Mouse (Mus musculus): Measurements from ENCODE around the gene 1700029I15Rik.

- TF ChIP-seq CTCF (IDR thresholded peaks at IDR 0.05; ENCODE audit: insufficient read depth, low read length) (no peak), POLR2A (IDR thresholded peaks at IDR 0.05; ENCODE audit: borderline replicate concordance, extremely low read depth, low read depth, low read length) (no peak)
Measured at GRCm38 (mm10) chr2:92380495-92381050, 1.8 kb upstream of the 1700029I15Rik start.
